Mouse (Mus musculus): ENCODE data around the gene Pspc1.
"Not testable (repeated sequence)": the region's sequence is repeated elsewhere in the genome, so short reads cannot be mapped to it uniquely, and the experiment has no call there.

Gene Pspc1

DNA sequence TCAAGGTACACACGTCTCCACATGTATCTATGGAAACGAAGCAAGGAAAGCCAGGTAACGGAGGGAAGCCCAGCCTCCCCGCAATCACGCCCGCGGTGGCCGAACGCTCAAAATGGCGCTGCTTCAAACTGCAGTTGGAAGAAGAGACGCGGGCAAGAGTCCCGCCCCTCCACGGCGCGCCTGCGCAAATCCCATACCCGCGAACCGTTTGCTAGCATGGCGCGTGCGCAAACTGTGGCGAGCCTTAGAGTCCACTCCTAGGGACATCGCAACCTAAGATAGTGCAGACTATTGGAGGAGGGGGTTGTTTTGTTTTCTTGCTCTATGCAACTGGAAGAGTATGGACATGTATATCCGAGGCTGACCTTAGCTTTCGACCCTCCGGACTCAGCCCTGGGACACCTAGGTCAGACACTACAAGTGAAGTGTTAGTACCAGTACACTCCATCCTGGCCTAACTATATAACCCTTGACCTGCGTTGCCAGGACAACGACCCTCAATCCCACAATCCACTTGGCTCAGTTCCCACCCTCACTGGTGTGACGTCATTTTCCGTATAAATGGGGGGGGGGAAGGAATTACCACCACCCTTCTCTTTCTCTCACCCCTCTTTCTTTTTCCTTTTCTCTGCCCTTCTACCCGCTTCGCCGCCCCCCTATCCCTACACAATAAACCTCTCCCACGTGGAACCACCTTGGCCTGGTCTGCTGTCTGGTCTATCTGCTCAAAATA, at the start of gene Pspc1:
TSS of gene Pspc1 (minus strand) at position 117 of the 733 bp plus-strand sequence.
- DNase-seq = peak; percentile 96 to 97

GRCm38 (mm10) chr14:56824562-56824961, 46.4 kb upstream of the Pspc1 start:
- no peak for DNase-seq

DNA sequence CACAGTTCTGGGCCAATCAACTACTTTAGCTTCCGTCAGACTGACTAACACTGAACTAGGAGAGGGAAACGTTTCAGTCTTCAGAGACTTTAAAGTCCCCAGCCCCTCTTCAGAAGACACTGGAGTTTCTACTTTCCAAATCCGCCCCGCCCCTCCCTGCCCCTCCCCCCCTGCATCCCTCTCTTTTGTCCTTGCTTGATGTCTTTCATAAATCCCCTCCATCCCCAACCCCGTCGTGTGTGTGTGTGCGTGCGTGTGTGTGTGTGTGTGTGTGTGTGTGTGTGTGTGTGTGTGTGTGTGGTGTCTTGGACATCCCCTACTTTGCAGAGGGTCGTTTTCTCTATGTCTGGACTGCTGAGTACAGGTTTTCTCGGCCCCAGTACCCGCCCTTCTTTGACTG, 39.5 kb upstream of the Pspc1 start:
- DNase-seq = no peak

- DNase-seq = no peak
Measured at GRCm38 (mm10) chr14:56817131-56817530, 39.0 kb upstream of the Pspc1 start.

DNA sequence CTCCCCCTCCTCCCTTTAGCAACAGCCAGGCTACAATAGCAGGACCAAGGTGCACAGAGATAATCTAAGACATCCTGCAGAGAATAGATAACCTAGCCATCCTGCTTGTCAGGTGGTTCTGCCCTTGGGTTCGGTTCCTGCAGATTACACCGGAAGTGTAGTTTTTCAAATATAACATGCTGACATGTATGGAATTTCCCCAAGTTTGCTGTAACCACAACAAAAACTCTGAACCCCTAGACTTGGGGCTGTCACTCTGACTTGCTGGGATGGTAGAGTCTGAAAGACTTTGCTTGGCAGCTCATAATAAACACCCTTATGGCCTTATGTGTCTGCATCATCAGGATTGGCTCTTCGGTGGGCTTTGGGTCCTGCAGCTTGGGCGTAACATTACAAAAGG, 38.4 kb upstream of the Pspc1 start:
- DNase-seq = no peak

- peak; percentile 92 for DNase-seq
Measured at GRCm38 (mm10) chr14:56812520-56813036, 34.5 kb upstream of the Pspc1 start.

- DNase-seq = peak; percentile 91
Measured at GRCm38 (mm10) chr14:56811701-56812339, 33.7 kb upstream of the Pspc1 start, which contains the start of gene Zmym5. TSS of gene Zmym5 (minus strand) at chr14:56811716.

- peak; percentile 36 to 39 for DNase-seq
Measured at GRCm38 (mm10) chr14:56810781-56811690, 32.9 kb upstream of the Pspc1 start.

DNA sequence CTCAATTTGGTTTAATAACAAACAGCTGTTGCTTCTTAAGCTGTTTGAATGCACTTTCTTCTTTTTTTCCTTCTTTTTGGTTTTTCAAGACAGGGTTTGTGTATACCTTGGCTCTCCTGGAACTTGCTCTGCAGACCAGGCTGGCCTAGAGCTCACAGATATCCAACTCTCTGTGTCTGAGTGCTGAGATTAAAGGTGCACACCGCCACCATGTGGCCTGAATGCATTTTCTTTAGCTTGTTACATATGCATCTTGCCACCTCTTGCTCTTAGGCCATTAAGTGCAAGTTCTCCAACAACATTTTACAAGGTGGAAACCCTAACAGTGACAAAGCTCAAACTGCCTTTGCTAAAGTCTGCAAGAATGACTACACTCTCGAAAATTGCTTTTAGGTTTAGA, 15.1 kb upstream of the Pspc1 start:
- peak; percentile 26 to 59 for DNase-seq

- DNase-seq = no peak
Measured at GRCm38 (mm10) chr14:56784575-56784974, 6.5 kb upstream of the Pspc1 start.

GRCm38 (mm10) chr14:56778933-56779300, 801 bp upstream of the Pspc1 start:
- no peak for DNase-seq

GRCm38 (mm10) chr14:56777360-56778136, 568 bp downstream of the Pspc1 start:
- DNase-seq = peak; percentile 39 to 64

- no peak for DNase-seq
Measured at GRCm38 (mm10) chr14:56776571-56777238, 1.4 kb downstream of the Pspc1 start.

DNA sequence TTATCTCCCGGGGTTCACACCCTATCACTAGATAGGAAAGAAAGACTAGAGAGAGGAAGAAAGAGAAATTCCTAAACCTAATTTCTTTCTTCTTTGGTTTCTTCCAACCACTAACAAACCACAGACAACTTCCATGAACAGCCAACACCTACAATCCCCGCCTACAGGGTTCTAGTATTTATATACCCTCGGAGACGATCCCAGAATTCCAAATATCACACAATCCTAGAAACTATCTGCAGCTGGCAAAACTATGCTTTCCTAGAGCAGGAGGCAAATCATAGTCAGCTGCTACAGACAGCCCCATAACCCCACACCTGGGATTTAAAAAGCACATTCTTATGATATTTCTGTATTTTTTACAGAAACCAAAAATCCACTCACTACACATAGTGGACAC, 2.7 kb downstream of the Pspc1 start:
- DNase-seq = no peak

- DNase-seq = not testable (repeated sequence)
Measured at GRCm38 (mm10) chr14:56766438-56766837, 11.7 kb downstream of the Pspc1 start.

GRCm38 (mm10) chr14:56765117-56765516, 13.0 kb downstream of the Pspc1 start:
- DNase-seq = not testable (repeated sequence)

DNA sequence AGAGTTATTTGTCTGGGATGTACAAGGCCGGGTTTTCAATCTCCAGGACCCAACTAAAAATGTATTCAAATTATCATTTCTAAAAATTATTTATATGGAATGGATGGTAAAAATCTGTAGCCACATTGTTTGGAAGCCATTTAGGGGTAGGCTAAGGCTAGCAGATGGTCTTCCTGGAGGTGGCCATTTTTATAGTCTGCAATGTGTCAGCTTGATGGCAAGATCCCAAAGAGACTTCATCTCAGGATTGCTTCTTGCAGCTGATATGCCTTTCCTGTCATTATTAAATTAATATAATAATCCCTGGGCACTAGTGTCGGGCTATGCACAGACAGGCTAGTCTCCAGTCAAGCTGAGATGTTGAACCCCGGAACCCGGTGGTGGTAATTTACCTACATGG, 26.8 kb downstream of the Pspc1 start:
- DNase-seq = no peak

GRCm38 (mm10) chr14:56740175-56740574, 37.9 kb downstream of the Pspc1 start:
- no peak for DNase-seq

- no peak for DNase-seq
Measured at GRCm38 (mm10) chr14:56726493-56726892, 51.6 kb downstream of the Pspc1 start.

DNA sequence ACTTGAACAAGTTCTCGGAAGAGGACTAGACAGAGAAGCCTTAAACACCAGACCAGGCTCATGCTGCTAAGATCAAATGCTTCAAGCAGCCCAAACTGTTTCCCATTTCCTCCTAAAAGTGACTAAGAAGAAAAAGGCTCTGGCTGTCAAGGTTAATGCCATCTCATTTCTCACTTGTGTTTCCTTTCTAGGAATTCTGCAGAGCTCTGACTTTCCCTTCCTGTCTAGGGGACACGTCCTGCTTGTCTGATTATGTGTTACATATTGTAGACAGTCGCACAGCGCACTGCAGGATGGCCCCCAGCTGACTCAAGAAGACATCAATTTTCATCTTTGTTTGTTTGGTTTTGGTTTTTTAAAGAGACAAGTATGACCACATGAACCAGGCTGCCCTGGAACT, 72.4 kb downstream of the Pspc1 start:
- peak in 1 of 2 experiments; percentile 4 for DNase-seq

DNA sequence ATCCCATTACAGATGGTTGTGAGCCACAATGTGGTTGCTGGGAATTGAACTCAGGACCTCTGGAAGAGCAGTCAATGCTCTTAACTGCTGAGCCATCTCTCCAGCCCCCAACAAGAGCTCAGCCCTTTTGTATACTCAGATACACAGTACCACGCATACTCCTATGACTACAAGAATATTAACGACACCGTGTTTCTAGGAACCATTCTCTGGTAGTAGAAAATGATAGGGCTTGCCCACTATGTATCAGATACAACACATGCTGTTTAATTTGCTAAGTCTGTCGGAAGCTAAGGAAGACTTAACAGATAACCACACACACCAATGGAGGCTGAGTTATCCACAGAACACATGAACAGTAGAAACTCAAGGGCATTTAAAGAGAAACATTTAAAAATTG, 75.5 kb downstream of the Pspc1 start:
- DNase-seq = no peak

DNA sequence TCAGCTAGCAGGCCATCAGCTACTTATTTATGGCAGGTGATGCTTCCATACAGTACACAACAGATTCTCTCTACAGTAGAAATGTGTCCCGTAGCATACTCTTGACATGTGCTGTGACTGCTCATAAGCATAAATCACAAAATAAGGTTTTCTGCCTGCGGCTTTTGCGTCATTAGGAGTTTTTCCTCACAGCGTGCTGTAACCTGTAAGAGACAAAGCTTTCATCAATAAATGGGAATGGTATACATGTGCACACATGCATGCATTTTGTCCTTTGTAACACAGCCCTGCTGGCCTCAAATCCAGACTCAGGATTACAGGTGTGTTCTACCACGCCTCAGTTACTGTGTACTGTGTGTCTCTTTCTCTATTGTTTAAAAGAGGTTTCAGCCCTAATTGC, 80.3 kb downstream of the Pspc1 start:
- no peak for DNase-seq
